Mouse (Mus musculus): Measurements from ENCODE around the gene Ano10.

Ano10 gene

GRCm38 (mm10) chr9:122153436-122153835 is 140.8 kb downstream of the Ano10 start:
- DNase-seq: no peak

GRCm38 (mm10) chr9:122152501-122152900 is 141.7 kb downstream of the Ano10 start:
- no peak for DNase-seq

- DNase-seq: peak; percentile 45
Observed at GRCm38 (mm10) chr9:122152063-122152462, 142.2 kb downstream of the Ano10 start.

GRCm38 (mm10) chr9:122149997-122150826 is 144.0 kb downstream of the Ano10 start:
- DNase-seq: no peak

- no peak for DNase-seq
Observed at GRCm38 (mm10) chr9:122148356-122148755, 145.9 kb downstream of the Ano10 start.

GRCm38 (mm10) chr9:122146124-122146870 is 147.9 kb downstream of the Ano10 start:
- no peak for DNase-seq

- no peak for DNase-seq
Observed at GRCm38 (mm10) chr9:122145677-122146076, 148.5 kb downstream of the Ano10 start.

GRCm38 (mm10) chr9:122144776-122145175 is 149.4 kb downstream of the Ano10 start:
- no peak for DNase-seq

- DNase-seq: no peak
Observed at GRCm38 (mm10) chr9:122143219-122143618, 151.0 kb downstream of the Ano10 start.

GRCm38 (mm10) chr9:122139236-122139635 is 155.0 kb downstream of the Ano10 start:
- DNase-seq: no peak

- no peak for DNase-seq
Observed at GRCm38 (mm10) chr9:122138371-122139029, 155.7 kb downstream of the Ano10 start.

- no peak for DNase-seq
Observed at GRCm38 (mm10) chr9:122137960-122138359, 156.3 kb downstream of the Ano10 start.

- no peak for DNase-seq
Observed at GRCm38 (mm10) chr9:122135885-122136170, 158.4 kb downstream of the Ano10 start.

GRCm38 (mm10) chr9:122135095-122135884 is 158.9 kb downstream of the Ano10 start:
- DNase-seq: no peak

- peak; percentile 71 for DNase-seq
Observed at GRCm38 (mm10) chr9:122132145-122132544, 162.1 kb downstream of the Ano10 start.

GRCm38 (mm10) chr9:122130666-122131065 is 163.6 kb downstream of the Ano10 start:
- no peak for DNase-seq

GRCm38 (mm10) chr9:122128686-122129085 is 165.5 kb downstream of the Ano10 start:
- no peak for DNase-seq

GRCm38 (mm10) chr9:122127271-122127785 is 166.9 kb downstream of the Ano10 start:
- no peak for DNase-seq

GRCm38 (mm10) chr9:122126790-122127189 is 167.4 kb downstream of the Ano10 start:
- no peak for DNase-seq
